Mouse (Mus musculus) embryonic stem cell, embryonic (primary cell): ENCODE measurements around the gene Olfr803.

Experiments used
- CTCF ChIA-PET, 4 experiments: fragments of 300-600 bp in 2 of 4; fragments of 350-600 bp in 2 of 4; sonication (Branson Sonifier 250); formaldehyde crosslinking; loops; one replicate each; lab custom pipeline; 2022; ENCODE audit warnings: inconsistent platforms in 2 of 4; lab: Charles Lee
- POLR2A ChIA-PET, 4 experiments: fragments of 300-600 bp in 2 of 4; fragments of 350-600 bp in 2 of 4; sonication (Branson Sonifier 250); formaldehyde crosslinking; loops; one replicate each; lab custom pipeline; 2022; ENCODE audit warnings: antibody characterized with exemption in 4 of 4, inconsistent platforms in 1 of 4; lab: Charles Lee

Gene Olfr803

GRCm38 (mm10) chr10:129694186-129694585 lies at the start of gene Olfr803:
Olfr803 (minus strand) TSS chr10:129694286.
- ChIA-PET POLR2A (no interaction called here), CTCF (no interaction called here)

DNA sequence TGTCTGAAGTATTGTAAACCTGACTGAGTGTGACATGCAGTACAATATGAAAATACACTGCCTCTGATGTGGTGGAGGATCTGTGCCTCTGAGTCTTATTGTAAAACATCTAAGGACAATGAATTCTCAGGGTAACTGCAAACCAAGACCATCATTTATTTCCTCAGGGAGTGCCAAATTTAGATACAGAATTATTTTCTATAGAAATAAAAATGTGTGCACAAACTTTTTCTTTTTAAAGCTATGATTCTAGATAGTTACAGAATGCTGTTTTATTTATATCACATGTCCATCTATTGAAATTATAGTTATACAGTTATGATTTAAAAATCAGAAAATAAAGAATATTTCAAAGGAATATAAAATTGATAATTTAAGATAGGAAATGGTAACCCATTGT lies 47.7 kb upstream of the Olfr803 start, which contains the start of gene Olfr806:
Gene Olfr806 (minus strand): TSS at position 101 of the 400 bp plus-strand sequence.
- ChIA-PET CTCF (no interaction called here), POLR2A (no interaction called here)

- ChIA-PET CTCF (no interaction called here), POLR2A (interaction anchor here in 1 of 4 experiments (0.6 kb wide), 1 partner anchor 189 kb away, joined by 3 read pairs; no protein-coding TSS in a partner anchor)
Observed at GRCm38 (mm10) chr10:129729275-129729674, 35.2 kb upstream of the Olfr803 start, which contains the start of gene Olfr805. Olfr805 (minus strand) TSS chr10:129729375.

GRCm38 (mm10) chr10:129702910-129703309 lies 8.8 kb upstream of the Olfr803 start, which contains the start of gene Olfr804:
Olfr804 (plus strand) TSS chr10:129703210.
- ChIA-PET POLR2A (no interaction called here), CTCF (no interaction called here)

DNA sequence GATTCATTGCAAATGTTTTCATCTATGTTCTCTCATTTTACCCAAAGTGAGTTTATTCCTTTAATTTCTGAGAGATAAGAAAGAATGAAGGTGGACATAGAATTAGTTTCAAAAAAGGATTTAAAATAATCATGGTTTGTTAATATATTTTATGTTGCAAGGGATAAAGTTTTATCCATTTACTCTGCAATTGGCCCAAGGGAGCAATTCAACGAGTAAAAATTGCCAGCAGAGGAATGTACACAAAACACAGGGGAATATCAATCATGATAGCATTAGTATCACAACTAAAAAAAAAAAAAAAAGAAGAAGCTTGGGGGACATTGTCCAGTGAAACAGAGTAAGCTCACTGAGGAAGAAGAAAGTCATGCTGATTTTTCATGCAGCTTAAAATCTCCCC lies 6.0 kb downstream of the Olfr803 start, which contains the start of gene Olfr802:
Gene Olfr802 (minus strand): TSS at position 101 of the 400 bp plus-strand sequence.
- CTCF ChIA-PET, result interaction anchor here in 1 of 4 experiments (0.6 kb wide), 1 partner anchor 8 kb away, joined by 3 read pairs; no protein-coding TSS in a partner anchor
- POLR2A ChIA-PET, result interaction anchor here in 1 of 4 experiments (0.6 kb wide), 1 partner anchor 744 kb away, joined by 3 read pairs; no protein-coding TSS in a partner anchor

DNA sequence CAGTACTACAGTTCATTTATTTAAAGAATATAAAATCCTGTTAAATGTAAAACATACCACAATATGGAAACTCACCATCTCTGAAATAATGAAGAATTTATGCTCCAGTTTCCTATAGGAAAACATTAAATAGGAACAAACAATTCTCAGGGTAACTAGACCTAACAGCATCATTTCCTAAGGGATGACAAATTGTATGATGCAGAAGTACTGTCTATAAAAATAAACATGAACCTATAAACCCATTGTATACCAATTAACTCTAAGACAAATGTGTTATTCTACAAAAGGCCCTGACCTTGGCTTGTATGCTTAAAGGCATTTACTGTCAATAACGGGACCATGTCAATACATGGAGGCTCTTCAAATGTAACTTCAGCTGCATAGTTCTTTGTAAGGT lies 20.3 kb downstream of the Olfr803 start, which contains the start of gene Olfr801:
Gene Olfr801 (minus strand): TSS at position 101 of the 400 bp plus-strand sequence.
- CTCF ChIA-PET, result no interaction called here
- POLR2A ChIA-PET, result no interaction called here

DNA sequence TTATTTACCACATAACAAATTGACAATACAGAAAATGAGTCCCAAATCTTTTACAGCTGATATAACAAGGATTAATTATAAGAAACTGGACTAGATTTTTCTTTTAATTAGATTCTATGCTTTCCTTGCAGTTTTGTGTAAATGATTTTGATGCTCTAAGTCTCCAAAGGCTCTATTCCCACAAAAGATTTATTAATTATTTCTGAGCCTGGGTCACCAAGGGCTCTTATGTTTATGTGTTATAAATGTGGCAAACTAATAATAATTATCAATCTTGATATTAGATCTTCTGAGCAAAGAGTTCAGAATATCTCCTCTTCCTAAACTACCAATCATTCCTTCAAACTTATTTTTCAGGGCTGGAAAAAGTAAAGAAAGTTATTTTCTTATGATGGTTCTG lies 36.7 kb downstream of the Olfr803 start, which contains the start of gene Olfr800:
Gene Olfr800 (plus strand): TSS at position 301 of the 400 bp plus-strand sequence.
- ChIA-PET CTCF (no interaction called here), POLR2A (no interaction called here)

- ChIA-PET POLR2A (no interaction called here), CTCF (no interaction called here)
Observed at GRCm38 (mm10) chr10:129651763-129652162, 42.3 kb downstream of the Olfr803 start.
